Mouse (Mus musculus): ENCODE measurements at regions not wholly inside any gene's neighbourhood (a gene's known extent, or its start where the extent isn't known, plus 50 kb on each side); places are given as distances from the start of the nearest gene placed in this dataset.

DNA sequence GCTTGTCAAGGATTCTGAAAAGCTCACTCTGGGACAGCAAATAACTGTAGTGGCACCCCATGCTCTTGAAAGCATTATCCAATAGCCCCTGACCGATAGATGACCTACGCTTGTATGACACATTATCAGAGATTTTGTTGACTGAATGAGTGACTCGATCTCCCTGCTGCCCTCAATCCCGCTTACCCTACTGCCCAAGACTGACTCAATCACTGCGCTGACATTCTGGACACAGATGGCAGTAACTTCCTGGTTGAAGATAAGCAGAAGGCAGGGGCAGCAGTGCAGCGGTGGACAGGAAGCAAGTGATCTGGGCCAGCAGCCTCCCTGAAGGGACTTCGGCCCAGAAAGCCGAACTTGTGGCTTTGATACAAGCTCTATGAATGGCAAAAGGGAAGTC lies 248.7 kb upstream of the Tpk1 start:
- TF ChIP-seq POLR2A (IDR thresholded peaks at IDR 0.05; ENCODE audit: borderline replicate concordance, extremely low read depth, insufficient read depth, insufficient read length, poor library complexity, severe bottlenecking) (no peak), CTCF (IDR thresholded peaks at IDR 0.05; ENCODE audit: borderline replicate concordance, extremely low read depth, insufficient read depth, insufficient read length) (no peak)
- no peak for DNase-seq (ENCODE audit: low read depth)

DNA sequence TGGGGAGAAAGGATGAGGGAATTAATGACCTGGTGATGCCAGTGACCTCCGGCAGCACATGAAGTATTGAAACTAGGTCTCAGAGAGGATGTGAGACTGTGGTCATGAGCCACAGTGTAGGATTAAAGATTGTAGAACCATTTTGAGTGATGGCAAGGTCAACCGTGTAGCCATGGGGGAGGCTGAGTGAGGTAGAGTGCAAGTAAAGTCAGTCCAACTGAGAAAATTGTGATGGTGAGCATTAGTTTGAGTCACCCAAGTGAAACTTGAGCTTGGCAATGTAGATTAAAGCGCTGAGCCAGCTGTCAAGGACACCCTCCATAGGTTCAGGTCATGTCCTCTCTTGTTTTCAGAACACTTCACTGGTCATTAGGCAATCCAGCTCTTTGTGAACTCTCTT lies 219.9 kb upstream of the Tpk1 start:
- no peak for DNase-seq (ENCODE audit: low read depth)
- TF ChIP-seq POLR2A (IDR thresholded peaks at IDR 0.05; ENCODE audit: borderline replicate concordance, extremely low read depth, insufficient read depth, insufficient read length, poor library complexity, severe bottlenecking) (no peak), CTCF (IDR thresholded peaks at IDR 0.05; ENCODE audit: borderline replicate concordance, extremely low read depth, insufficient read depth, insufficient read length) (no peak)

DNA sequence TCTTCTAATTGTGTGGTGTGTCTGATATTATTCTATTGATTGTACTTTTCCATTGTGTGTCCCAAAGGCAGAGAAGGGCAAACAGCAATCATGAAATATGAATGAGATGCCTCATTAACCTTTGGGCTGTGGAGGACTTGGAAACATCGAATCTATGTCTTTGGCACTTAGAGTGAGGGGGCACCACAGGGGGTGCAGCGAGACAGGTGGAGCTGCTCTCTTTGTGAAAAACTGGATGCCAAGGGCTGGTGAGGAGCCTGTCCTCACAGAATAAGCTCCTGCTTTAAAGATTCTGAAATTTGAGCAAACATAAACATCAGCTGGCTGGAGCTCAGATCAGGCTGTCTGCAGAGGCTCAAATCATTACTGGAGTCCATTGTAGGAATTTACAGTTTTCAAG lies 210.6 kb upstream of the Tpk1 start:
- DNase-seq (ENCODE audit: low read depth), result peak; percentile 25

DNA sequence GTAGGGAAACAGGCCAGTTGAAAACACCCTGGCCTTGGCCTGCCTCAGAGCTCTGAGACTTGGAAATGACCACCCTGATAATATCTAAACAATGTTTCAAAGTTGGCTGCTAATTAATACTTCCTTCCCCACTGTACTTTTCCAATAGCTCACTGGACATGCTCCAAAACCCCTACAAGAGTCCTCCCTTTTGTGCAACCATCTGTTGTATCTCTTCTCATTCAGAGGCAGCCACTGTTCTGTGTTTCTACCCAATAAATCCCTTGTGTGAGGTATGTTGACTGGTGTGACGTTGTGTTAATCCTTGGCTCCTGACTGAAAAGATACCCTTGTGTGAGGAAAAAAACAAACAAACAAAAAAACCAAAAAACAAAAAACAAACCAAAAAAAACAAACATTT lies 193.3 kb upstream of the Tpk1 start:
- peak; percentile 63 for DNase-seq (ENCODE audit: low read depth)
- TF ChIP-seq CTCF (IDR thresholded peaks at IDR 0.05; ENCODE audit: borderline replicate concordance, extremely low read depth, insufficient read depth, insufficient read length), result no peak
- no peak for TF ChIP-seq POLR2A (IDR thresholded peaks at IDR 0.05; ENCODE audit: borderline replicate concordance, extremely low read depth, insufficient read depth, insufficient read length, poor library complexity, severe bottlenecking)

More for the DNA sequence above, 210.6 kb upstream of the Tpk1 start:
- TF ChIP-seq POLR2A (IDR thresholded peaks at IDR 0.05; ENCODE audit: borderline replicate concordance, extremely low read depth, insufficient read depth, insufficient read length, poor library complexity, severe bottlenecking), result no peak
- TF ChIP-seq CTCF (IDR thresholded peaks at IDR 0.05; ENCODE audit: borderline replicate concordance, extremely low read depth, insufficient read depth, insufficient read length), result no peak

DNA sequence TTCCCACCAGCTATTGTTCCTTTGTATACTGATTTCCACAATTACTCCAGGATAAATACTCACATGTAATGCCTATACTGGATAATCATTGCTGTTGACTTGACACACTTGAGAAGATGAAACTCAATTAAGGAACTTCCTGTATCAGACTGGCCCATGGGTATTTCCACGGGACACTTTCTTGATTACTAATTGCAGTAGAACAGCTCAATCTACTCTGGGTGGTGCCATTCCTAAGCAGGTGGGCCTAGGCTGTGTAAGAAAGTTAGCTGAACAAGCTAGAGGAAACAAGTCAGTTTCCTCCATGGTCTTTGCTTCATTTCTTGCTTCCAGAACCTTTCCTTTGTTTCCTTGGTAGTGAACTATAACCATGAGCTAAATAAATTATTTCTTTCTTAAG lies 191.0 kb upstream of the Tpk1 start:
- no peak for DNase-seq (ENCODE audit: low read depth)
- TF ChIP-seq POLR2A (IDR thresholded peaks at IDR 0.05; ENCODE audit: borderline replicate concordance, extremely low read depth, insufficient read depth, insufficient read length, poor library complexity, severe bottlenecking) (no peak), CTCF (IDR thresholded peaks at IDR 0.05; ENCODE audit: borderline replicate concordance, extremely low read depth, insufficient read depth, insufficient read length) (no peak)

DNA sequence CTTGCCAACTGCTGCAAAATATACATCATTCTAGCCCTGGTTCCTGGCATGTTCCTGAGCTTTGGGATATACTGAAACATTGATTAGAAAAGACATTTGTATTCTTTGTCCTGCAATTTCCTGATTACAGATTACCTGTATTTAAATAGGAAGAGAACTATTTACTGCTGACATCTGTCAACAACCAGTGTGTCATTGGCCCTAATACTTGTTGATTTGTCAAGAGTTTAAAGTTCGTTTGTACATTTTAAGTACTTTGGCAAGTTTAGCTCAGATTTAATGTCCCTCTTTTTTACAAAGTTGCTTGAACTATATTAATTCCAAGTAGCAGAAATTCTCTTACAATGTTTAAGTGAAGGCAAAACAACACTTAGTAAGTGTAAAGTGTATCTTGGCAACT lies 187.4 kb upstream of the Tpk1 start:
- DNase-seq (ENCODE audit: low read depth), result no peak
- TF ChIP-seq CTCF (IDR thresholded peaks at IDR 0.05; ENCODE audit: borderline replicate concordance, extremely low read depth, insufficient read depth, insufficient read length) (no peak), POLR2A (IDR thresholded peaks at IDR 0.05; ENCODE audit: borderline replicate concordance, extremely low read depth, insufficient read depth, insufficient read length, poor library complexity, severe bottlenecking) (no peak)

DNA sequence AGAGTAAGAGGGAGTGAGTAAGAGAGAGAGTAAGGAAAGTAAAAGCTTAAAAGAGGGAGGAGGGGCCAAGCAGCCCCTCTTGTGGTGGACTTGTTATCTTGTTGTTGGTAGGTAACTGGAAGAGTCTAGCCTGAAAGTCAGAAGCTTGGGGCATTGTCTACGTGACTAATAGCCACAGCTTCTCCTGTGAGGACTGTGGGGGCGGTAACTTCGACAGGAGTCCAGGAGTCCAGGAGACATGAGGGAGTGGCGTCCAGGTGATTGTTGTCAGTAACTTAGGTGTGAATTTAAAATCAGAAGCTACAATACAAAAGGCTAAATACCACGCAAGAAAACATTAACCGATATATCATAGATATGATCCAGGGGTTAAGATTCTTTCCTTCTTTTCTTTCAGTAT lies 185.2 kb upstream of the Tpk1 start:
- no peak for DNase-seq (ENCODE audit: low read depth)
- no peak for TF ChIP-seq POLR2A (IDR thresholded peaks at IDR 0.05; ENCODE audit: borderline replicate concordance, extremely low read depth, insufficient read depth, insufficient read length, poor library complexity, severe bottlenecking)
- TF ChIP-seq CTCF (IDR thresholded peaks at IDR 0.05; ENCODE audit: borderline replicate concordance, extremely low read depth, insufficient read depth, insufficient read length), result no peak

DNA sequence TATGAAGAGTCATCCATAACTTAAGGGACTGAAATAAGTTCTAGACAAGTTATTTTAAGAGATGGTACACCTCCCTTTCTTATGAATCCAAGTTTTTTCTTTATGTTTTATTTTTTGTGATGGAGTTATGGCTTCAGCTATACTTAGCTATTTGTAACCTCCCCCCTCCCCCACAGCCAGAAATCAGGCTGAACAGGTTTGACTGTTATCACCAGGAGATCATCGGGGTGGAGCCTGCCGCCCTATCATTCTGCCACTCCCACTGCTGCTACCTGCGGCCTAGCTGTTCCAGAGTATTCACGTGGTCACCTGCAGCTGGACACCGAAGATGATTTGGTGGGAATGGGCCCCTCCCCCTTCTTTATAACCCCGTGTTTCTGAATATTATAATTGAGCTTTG lies 172.9 kb upstream of the Tpk1 start:
- DNase-seq (ENCODE audit: low read depth), result no peak
- TF ChIP-seq POLR2A (IDR thresholded peaks at IDR 0.05; ENCODE audit: borderline replicate concordance, extremely low read depth, insufficient read depth, insufficient read length, poor library complexity, severe bottlenecking), result no peak
- TF ChIP-seq CTCF (IDR thresholded peaks at IDR 0.05; ENCODE audit: borderline replicate concordance, extremely low read depth, insufficient read depth, insufficient read length), result no peak

DNA sequence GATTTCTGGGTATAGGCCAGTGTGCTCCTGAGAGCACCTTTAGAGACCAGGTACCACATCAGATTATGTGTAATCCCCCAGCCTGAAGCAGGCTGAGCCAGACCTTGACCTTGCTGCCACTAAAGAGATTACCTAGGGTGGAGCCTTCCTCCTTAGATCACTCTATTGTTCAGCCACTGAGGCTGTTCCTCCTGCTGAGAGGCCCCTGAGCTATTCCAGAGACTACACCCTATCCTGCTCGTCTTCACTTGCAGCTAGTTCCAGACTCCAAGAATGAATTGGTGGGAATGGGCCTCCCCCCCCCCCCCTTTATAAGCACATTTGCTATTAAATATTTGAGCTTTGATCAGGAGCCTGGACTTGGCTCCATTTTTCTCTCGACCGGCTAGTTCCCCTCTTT lies 163.8 kb upstream of the Tpk1 start:
- TF ChIP-seq CTCF (IDR thresholded peaks at IDR 0.05; ENCODE audit: borderline replicate concordance, extremely low read depth, insufficient read depth, insufficient read length) (no peak), POLR2A (IDR thresholded peaks at IDR 0.05; ENCODE audit: borderline replicate concordance, extremely low read depth, insufficient read depth, insufficient read length, poor library complexity, severe bottlenecking) (no peak)
- DNase-seq (ENCODE audit: low read depth), result no peak

All from brain, embryonic 14.5 days (tissue).